Mouse (Mus musculus) lung, postnatal 0 days (tissue): ENCODE results near the gene Baiap2. TPM values are rescaled to one million over a fixed set of nuclear protein-coding genes. Genes with fewer than 3 reads are reported as not detected.
A peak's percentile ranks its signal among the peaks of the same experiment; 100 is the strongest.

Experiments used
- ATAC-seq: fragments of 200-750 bp; cut with Nextera tagmentation; 2 replicates; pipeline ENCODE4 v1.8.0; 2017; ENCODE audit warnings: moderate library complexity
- DNase-seq: peaks from one replicate; pipeline ENCODE4 v3.0.0-alpha.2; 2016; ENCODE audit warnings: low spot score
- H3K27ac ChIP-seq: fragments of 300-500 bp; sonication (generic); 2 replicates; pipeline ENCODE4 v1.5.1; 2014; ENCODE audit warnings: antibody characterized with exemption, mild to moderate bottlenecking, low read length, mixed read lengths
- H3K27me3 ChIP-seq: fragments of 300-500 bp; sonication (generic); replicated peaks from 2 replicates; pipeline ENCODE4 v1.6.1; 2014; ENCODE audit warnings: low read length, mixed read lengths; ENCODE audit not compliant: insufficient read depth
- H3K36me3 ChIP-seq: fragments of 300-500 bp; sonication (generic); 2 replicates; pipeline ENCODE4 v1.6.1; 2014; ENCODE audit warnings: low read length, mixed read lengths; ENCODE audit not compliant: insufficient read depth
- H3K4me1 ChIP-seq: fragments of 300-500 bp; sonication (generic); 2 replicates; pipeline ENCODE4 v1.6.1; 2014; ENCODE audit warnings: antibody characterized with exemption, low read depth, low read length, mixed read lengths; ENCODE audit not compliant: insufficient read depth
- H3K4me2 ChIP-seq: fragments of 300-500 bp; sonication (generic); replicated peaks from 2 replicates; pipeline ENCODE4 v1.6.1; 2014; ENCODE audit warnings: low read depth, mild to moderate bottlenecking, low read length, moderate library complexity, mixed read lengths
- H3K4me3 ChIP-seq: fragments of 300-500 bp; sonication (generic); 2 replicates; pipeline ENCODE4 v1.5.1; 2014; ENCODE audit warnings: low read depth, low read length
- H3K9ac ChIP-seq: fragments of 300-500 bp; sonication (generic); replicated peaks from 2 replicates; pipeline ENCODE4 v1.6.1; 2014; ENCODE audit warnings: low read depth, mild to moderate bottlenecking
- H3K9me3 ChIP-seq: fragments of 300-500 bp; sonication (generic); 2 replicates; pipeline ENCODE4 v1.6.1; 2016; ENCODE audit warnings: low read length, mixed read lengths
- CTCF ChIP-seq: IDR thresholded peaks from 2 replicates; pipeline ENCODE4 v1.5.1; 2016; ENCODE audit warnings: antibody characterized with exemption, mild to moderate bottlenecking
- EP300 ChIP-seq: IDR thresholded peaks from 2 replicates; pipeline ENCODE4 v1.6.1; 2016; ENCODE audit warnings: antibody characterized with exemption, mild to moderate bottlenecking, control low read depth
- WGBS: fragments of 180-500 bp; shearing (Covaris S2); extraction: QIAGEN DNeasy Blood & Tissue Kit; methylation state at CpG from one replicate; pipeline ENCODE4 v1.1.7; 2014; 5-methylcytosine and 5-hydroxymethylcytosine counted together
- polyA plus RNA-seq: library from polyadenylated mRNA; unstranded; fragments of >200 nt; fragmentation: Nextera tagmentation; extraction: Ambion mirVana; gene quantifications from 2 replicates; pipeline ENCODE4 v1.2.1, GENCODE M21; 2015

The Baiap2 gene
- polyA plus RNA-seq, 1 experiment from 2014 or later, result 52.6 TPM

- TF ChIP-seq EP300 (no peak), CTCF (no peak)
- Histone ChIP-seq H3K27ac (no peak overlapping the region), H3K4me2 (no peak overlapping the region), H3K4me1 (0 out of 2 replicates have a peak, but pooled peaks cover 4% of the 10 kb centered on the region), H3K27me3 (no peaks in the 10 kb centered on the region), H3K36me3 (peaks cover 12% of the 10 kb centered on the region; the same call in 1 of the 2 replicates), H3K9ac (no peak overlapping the region), H3K4me3 (no peak overlapping the region), H3K9me3 (no peaks in the 10 kb centered on the region)
- WGBS, result 77% methylated on average over 3 of the region's 3 CpGs
- no peak for ATAC-seq
- no peak for DNase-seq
Observed at GRCm38 (mm10) chr11:119981769-119982168, 39.2 kb downstream of the Baiap2 start.

- no peak for TF ChIP-seq CTCF
- no peak for TF ChIP-seq EP300
Observed at GRCm38 (mm10) chr11:119982236-119982635, 39.7 kb downstream of the Baiap2 start.

GRCm38 (mm10) chr11:119983151-119983550, 40.6 kb downstream of the Baiap2 start:
- H3K4me1 ChIP-seq, result 0 out of 2 replicates have a peak, but pooled peaks cover 4% of the 10 kb centered on the region
- 78% methylated on average over 2 of the region's 2 CpGs for WGBS
- no peaks in the 10 kb centered on the region for H3K9me3 ChIP-seq
- DNase-seq, result no peak
- no peak overlapping the region for H3K4me3 ChIP-seq
- no peak overlapping the region for H3K9ac ChIP-seq
- no peak overlapping the region for H3K4me2 ChIP-seq
- no peak for TF ChIP-seq EP300
- TF ChIP-seq CTCF, result no peak
- no peaks in the 10 kb centered on the region for H3K27me3 ChIP-seq
- H3K27ac ChIP-seq, result peak overlapping the region; percentile 38; the same call in 1 of the 2 replicates
- H3K36me3 ChIP-seq, result peaks cover 12% of the 10 kb centered on the region; the same call in 1 of the 2 replicates
- no peak for ATAC-seq

More at GRCm38 (mm10) chr11:119982236-119982635, 39.7 kb downstream of the Baiap2 start:
- Histone ChIP-seq H3K4me2 (no peak overlapping the region), H3K9ac (no peak overlapping the region), H3K27me3 (no peaks in the 10 kb centered on the region), H3K36me3 (peaks cover 12% of the 10 kb centered on the region; the same call in 1 of the 2 replicates), H3K9me3 (no peaks in the 10 kb centered on the region), H3K4me1 (0 out of 2 replicates have a peak, but pooled peaks cover 4% of the 10 kb centered on the region), H3K4me3 (no peak overlapping the region), H3K27ac (no peak overlapping the region)
- DNase-seq (no peak), ATAC-seq (no peak)
- 74% methylated on average over 3 of the region's 3 CpGs for WGBS

GRCm38 (mm10) chr11:119986751-119987425, 44.3 kb downstream of the Baiap2 start:
- DNase-seq (no peak), ATAC-seq (no peak)
- H3K4me1 ChIP-seq, result peaks cover 11% of the 10 kb centered on the region
- H3K4me3 ChIP-seq, result no peak overlapping the region
- no peak overlapping the region for H3K27ac ChIP-seq
- 90% methylated on average over 9 of the region's 9 CpGs for WGBS
- H3K9me3 ChIP-seq, result no peaks in the 10 kb centered on the region
- H3K9ac ChIP-seq, result no peak overlapping the region
- H3K4me2 ChIP-seq, result no peak overlapping the region
- TF ChIP-seq EP300, result no peak
- TF ChIP-seq CTCF, result no peak
- H3K36me3 ChIP-seq, result peaks cover 12% of the 10 kb centered on the region; the same call in 1 of the 2 replicates
- H3K27me3 ChIP-seq, result no peaks in the 10 kb centered on the region

GRCm38 (mm10) chr11:119987876-119988275, 45.3 kb downstream of the Baiap2 start:
- Histone ChIP-seq H3K27me3 (no peaks in the 10 kb centered on the region), H3K4me1 (peaks cover 11% of the 10 kb centered on the region), H3K4me2 (no peak overlapping the region), H3K27ac (0 out of 2 replicates have a peak overlapping the region, but pooled peaks have one; percentile 2), H3K36me3 (peaks cover 6% of the 10 kb centered on the region; the same call in 1 of the 2 replicates), H3K4me3 (no peak overlapping the region), H3K9me3 (no peaks in the 10 kb centered on the region), H3K9ac (no peak overlapping the region)
- TF ChIP-seq EP300, result no peak
- TF ChIP-seq CTCF, result no peak
- 46% methylated on average over 7 of the region's 7 CpGs for WGBS
- ATAC-seq (no peak), DNase-seq (no peak)

- Histone ChIP-seq H3K4me3 (no peak overlapping the region), H3K9ac (no peak overlapping the region), H3K9me3 (no peaks in the 10 kb centered on the region), H3K4me2 (no peak overlapping the region), H3K27ac (peak overlapping the region; percentile 66), H3K27me3 (no peaks in the 10 kb centered on the region), H3K36me3 (peaks cover 6% of the 10 kb centered on the region; the same call in 1 of the 2 replicates), H3K4me1 (peaks cover 11% of the 10 kb centered on the region)
- no peak for TF ChIP-seq CTCF
- TF ChIP-seq EP300, result no peak
- ATAC-seq (no peak), DNase-seq (peak; percentile 24)
- WGBS, result 66% methylated on average over 7 of the region's 7 CpGs
Observed at GRCm38 (mm10) chr11:119988391-119988790, 45.8 kb downstream of the Baiap2 start.
